Mouse (Mus musculus) erythroblast, adult 5-6 weeks (primary cell): ENCODE measurements around the gene Prkcq. TPM values are rescaled to one million over a fixed set of nuclear protein-coding genes. Genes with fewer than 3 reads are reported as not detected.

Experiments
- ATAC-seq: replicated peaks from 2 replicates; pipeline ENCODE4 v1.8.0; 2016; ENCODE audit warnings: moderate number of reproducible peaks, mild to moderate bottlenecking, moderate TSS enrichment, inconsistent platforms; ENCODE audit not compliant: poor library complexity, low FRiP score, severe bottlenecking
- total RNA-seq, 2 experiments: library from RNA; stranded (forward) in 1 of 2; stranded (reverse) in 1 of 2; fragments of 150-400 nt in 1 of 2; fragments of 200-764, 138-1000 nt in 1 of 2; gene quantifications; 2 replicates each; pipeline versions ENCODE4 v1.2.3 to v1.2.4; 2015 to 2017; ENCODE audit warnings: low replicate concordance in 2 of 2

Prkcq gene
- total RNA-seq (2015; ENCODE audit: low replicate concordance) (0.63 and 0.96 TPM in 2 replicates), total RNA-seq (2017; ENCODE audit: low replicate concordance) (0.28 and 1.3 TPM in 2 replicates)

DNA sequence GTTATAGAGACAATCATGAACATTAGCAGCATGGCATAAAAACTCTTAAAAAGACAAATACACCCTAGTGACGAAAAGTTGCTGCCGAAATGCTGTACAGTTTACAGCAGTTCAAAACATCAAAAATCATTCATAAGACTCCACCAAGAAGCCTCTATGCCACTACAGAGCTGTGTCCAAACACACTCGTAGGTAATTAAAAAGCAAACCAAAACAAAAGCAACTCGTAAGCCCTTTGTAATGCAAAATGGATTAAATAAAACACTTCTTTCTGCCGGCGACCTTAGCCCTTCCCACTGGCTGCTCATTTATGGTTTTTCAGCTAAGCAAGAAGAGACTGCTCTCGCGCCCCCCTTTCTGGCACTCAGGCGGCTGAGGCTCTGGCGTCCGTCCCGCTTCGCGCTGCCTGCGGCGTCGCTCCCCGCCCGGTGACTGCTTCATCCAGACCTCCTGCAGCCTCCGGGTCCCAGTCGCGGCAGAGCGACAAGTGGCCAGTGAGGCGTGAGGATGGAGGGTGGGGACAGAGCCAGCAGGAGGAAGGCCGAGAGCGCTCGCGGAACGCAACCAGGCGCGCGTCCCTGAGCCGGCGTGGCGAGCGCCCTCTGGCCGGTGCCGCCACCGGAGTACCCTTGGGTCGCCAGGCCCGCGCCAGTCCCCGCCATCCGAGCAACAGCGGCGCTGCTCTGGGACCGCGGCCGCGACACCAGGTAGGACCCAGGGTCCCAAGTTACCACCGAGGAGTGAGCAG, at the start of gene Prkcq:
Gene Prkcq (plus strand): TSS at position 355 of the 748 bp plus-strand sequence.
- no peak for ATAC-seq

DNA sequence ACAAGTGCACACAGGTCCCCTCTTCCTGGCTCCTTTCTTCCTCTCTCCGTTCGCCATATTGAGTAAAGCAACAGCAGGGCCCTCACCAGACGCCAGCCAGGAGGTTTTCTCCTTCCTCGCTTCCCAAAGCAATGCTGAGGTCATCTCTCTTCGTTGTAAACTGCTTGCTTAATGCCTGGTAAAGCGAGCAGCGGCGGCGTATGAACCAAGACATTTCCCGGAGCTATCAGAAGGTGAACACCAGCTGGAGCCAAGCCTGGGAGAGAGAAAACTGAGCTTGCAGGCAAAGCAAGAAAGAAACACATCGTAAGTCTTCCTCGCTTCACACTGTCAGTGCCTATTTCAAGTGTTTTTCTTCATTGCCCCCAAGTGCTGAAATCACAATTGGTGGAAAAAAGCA, 41.0 kb upstream of the Prkcq start:
- ATAC-seq: no peak

- ATAC-seq: no peak
Measured at GRCm38 (mm10) chr2:11135718-11136117, 36.2 kb upstream of the Prkcq start.

DNA sequence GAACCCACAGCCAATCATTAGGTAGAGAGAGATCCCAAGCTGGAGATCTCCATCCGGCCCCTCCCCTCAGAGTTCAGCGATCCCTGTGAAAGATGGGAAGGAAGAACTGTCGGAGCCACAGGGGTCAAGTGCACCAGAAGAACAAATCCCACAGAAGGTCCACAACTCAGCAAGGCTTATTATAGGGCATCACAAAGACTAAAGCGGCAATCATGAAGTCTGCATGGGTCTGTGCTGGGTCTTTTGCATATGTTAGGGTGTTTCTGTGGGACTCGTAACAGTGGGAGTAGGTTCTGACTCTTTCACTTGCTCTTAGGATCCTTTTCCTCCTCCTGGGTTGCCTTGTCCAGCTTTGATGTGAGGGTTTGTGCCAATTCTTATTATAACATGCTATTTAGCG, 33.8 kb upstream of the Prkcq start:
- no peak for ATAC-seq

GRCm38 (mm10) chr2:11139518-11140152, 32.3 kb upstream of the Prkcq start:
- no peak for ATAC-seq

- no peak for ATAC-seq
Measured at GRCm38 (mm10) chr2:11140385-11140784, 31.5 kb upstream of the Prkcq start.

- no peak for ATAC-seq
Measured at GRCm38 (mm10) chr2:11149091-11149490, 22.8 kb upstream of the Prkcq start.

GRCm38 (mm10) chr2:11150975-11151374, 20.9 kb upstream of the Prkcq start:
- no peak for ATAC-seq

DNA sequence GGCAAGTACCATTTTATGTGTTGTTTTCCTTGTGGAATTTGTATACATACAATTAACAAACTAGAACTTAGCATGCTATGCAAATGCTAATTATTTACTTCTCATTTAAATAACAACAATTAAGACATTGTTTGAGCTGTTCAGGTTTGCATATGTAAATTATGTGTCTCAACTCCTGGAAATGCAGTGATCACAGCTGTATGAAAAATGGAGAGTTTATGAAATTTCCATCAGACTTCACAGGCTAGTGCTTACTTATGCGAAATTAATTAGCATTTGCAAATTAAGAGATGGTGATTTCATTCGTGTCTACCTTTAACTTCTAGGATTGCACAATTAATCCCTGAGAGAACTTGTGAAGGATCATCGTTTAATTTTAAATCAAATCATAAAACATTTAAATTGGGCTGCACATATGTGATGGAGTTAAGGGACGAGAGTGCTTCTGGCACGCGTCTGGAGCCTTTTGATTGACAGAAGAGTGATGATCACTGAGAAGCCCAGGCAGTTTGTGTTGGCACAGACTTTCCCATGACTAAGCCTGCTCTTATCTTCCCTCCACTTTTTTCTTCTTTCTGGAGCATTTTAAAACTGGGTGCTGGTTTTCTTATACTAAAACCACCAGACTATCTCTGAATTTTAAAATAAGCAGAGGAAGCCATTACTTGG, 20.1 kb upstream of the Prkcq start:
- no peak for ATAC-seq

- no peak for ATAC-seq
Measured at GRCm38 (mm10) chr2:11159641-11160040, 12.3 kb upstream of the Prkcq start.

- no peak for ATAC-seq
Measured at GRCm38 (mm10) chr2:11160696-11161095, 11.2 kb upstream of the Prkcq start.

GRCm38 (mm10) chr2:11161336-11161735, 10.6 kb upstream of the Prkcq start:
- no peak for ATAC-seq

DNA sequence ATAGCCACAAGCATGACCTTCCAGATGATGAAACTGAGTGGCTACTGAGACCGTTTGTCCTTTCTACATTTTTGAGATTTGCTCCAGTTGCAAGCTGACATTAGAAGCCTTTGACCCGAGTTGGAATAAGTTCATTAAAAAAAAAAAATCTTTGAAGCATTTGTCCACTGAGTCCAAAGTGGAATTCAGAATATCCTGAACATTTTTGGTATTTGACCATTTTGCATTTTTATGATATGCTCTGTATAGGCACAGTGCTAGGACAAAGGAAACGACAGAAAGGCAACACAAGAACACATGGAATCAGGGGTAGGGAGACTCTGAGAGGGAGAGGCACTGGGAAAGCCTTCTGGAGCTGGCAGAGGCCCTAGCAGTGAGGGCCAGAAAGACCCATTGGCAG, 9.2 kb upstream of the Prkcq start:
- no peak for ATAC-seq

GRCm38 (mm10) chr2:11164170-11164569, 7.7 kb upstream of the Prkcq start:
- ATAC-seq: no peak

GRCm38 (mm10) chr2:11169721-11170335, 2.1 kb upstream of the Prkcq start:
- no peak for ATAC-seq

- no peak for ATAC-seq
Measured at GRCm38 (mm10) chr2:11172831-11173414, 1.0 kb downstream of the Prkcq start.

GRCm38 (mm10) chr2:11173521-11173920, 1.6 kb downstream of the Prkcq start:
- ATAC-seq: no peak

DNA sequence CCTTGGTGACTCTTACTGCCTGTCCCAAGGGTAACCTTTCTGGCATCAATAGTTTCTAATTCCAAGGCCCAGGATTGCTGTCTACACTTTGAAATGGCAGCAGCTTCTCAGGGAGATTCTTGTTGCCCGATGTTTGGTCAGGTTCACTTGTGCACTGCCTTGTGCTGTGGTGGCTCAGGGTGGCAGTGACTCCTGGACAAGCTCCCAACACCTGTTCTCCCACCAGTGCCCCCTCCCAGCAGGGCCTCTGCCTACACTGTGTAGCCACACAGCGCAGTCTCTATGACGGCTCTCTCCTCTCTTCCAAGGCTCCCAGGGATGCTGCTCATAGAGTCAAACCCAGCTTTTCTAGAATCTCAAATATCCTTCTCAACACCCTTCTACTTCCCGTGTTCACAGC, 2.2 kb downstream of the Prkcq start:
- ATAC-seq: no peak

DNA sequence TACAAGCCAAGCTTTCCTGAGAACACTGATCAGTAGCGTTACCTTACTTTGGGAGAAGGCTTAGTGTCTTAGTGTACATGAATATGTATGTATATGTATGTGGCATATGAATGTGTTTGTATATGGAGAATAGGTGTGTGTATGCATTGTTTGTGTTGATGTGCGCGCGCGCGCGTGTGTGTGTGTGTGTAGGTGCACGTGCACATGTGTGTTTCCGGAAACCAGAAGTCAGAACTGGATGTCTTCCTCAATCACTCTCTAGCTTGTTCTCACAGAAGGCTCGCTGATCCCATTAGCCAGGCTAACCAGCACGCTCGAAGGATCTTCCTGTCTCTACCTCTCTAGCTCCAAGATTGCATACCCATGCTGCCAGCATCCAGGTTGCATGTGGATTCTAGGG, 6.0 kb downstream of the Prkcq start:
- no peak for ATAC-seq

GRCm38 (mm10) chr2:11181510-11181909, 9.6 kb downstream of the Prkcq start:
- no peak for ATAC-seq
